Mouse (Mus musculus): ENCODE results near the gene Gm28048.
A peak's percentile ranks its signal among the peaks of the same experiment; 100 is the strongest.

The Gm28048 gene

DNA sequence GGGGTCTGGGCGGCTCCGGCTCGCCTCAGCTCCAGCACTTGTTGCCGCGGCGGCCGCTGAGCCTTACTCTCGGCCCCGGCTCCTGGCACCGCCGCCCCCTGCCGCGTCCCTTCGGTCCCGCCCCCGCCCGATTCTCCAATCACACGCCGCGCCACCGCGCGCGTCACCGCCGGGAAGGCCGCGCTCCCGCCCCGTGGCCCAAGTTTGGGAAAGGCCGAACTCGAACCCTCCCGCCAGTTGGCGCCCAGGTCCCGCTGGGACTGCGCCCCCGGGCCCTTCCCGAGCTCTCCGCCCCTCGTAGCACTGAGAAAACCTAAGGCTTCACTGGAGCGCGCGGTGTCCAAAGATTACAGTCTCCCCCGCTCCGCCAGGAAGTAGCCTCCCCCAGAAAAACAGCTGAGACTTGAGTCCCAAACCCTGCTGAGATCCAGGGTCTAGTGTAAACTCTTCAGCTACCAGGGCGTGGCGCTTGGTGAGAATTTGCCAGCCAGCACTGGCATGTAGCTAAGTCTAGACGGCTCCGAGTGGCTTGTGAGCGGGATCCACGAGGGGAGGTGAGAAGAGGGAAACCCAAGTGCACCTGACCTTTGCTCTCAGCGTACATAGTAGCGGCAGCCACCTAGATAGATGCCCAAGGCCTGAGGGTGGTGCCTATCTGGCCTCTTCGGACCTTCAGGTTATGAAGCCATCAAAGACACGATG lies 122.1 kb downstream of the Gm28048 start:
- peak; percentile 91 for DNase-seq (ENCODE audit: low spot score)

DNA sequence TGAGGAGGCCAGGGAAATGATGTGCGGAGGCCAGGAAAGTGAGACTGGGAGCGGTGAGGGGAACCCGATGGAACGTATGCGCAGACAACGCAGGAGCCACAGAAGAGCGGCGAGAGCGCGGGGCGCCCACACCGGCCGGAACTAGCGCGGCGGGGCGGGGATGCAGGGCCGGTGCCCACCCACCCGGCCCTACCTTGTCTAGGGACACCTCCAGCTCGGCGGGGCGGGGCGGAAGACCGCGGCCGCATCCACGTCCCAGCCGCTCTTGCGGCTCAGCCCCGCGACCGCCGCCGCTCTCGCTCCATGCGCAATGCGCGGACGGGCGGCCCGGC lies 122.6 kb downstream of the Gm28048 start:
- no peak for DNase-seq (ENCODE audit: low spot score)

DNA sequence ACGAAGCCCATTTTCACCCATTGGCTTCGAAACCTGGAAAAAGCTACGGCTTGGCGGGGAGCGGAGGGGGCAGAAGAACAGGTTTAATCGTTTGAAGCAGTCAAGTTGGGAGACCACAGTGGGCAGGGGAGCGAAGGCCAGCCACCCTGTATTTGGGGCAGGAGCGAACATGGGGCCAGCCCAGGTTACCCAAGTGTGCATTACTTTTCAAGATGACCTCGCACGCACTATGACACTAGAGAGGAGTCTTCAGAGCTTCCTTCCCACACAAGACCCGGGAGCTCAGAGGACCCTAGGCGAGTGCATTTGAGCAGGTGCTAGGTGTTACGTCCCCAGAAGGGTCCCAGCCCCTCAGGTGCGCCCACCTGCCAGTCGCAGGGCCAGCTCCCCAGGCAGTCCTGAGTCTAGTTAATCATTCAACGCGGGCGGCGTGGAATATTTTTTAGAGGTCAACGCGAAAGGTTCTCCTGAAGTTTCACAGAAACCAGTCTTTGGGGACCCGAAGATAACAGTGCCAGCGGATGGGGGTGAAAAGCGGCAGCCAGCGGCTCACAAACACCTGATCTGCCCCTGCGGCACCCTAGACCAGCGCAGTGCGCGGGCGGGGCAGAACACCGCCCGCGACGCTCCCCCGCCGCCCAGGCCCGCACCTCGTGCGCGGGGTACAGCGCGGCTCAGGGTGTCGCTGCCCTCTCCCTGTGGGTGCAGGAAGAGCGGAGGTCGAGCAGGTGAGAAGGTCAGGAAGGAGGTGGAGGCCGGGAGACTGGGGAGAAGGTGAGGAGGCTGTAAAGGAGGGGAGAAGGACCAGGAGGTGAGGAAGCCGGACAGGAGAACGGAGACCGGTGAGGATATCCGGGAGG lies 123.2 kb downstream of the Gm28048 start:
- DNase-seq (ENCODE audit: low spot score) = peak; percentile 35

DNA sequence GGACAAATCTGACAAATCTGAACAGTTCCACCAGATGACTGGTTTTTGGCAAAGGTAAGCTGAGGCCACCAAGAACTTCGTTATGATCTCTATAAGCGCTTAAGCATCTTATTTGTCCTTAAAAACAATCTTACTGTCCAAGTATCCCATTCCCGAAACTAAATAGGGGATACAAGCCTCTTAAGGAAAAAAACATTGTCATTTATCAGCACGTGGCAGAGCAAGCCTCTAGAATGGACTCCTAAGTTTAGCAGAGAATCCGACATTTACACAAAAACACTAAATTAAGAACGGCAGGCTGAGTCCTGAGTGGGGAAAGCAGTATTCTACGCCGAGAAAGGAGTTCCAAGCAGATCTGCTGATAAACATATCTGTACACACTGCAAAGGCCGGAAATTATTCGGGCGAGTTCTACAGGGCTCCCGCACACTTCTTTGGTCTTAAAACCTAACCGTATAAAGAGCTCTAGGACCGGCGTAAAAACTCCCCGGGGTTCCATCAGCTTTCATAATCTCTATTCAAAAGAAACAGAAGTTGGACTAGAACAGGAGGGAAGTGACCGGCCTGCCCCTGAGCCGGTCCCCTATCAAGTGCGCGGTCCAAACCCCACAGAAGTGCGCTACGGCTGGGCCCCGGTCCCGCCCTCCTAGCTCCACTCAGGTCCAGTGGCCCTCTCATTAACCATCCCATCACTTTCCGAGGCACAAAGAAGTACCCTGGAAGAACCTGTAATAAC lies 124.0 kb downstream of the Gm28048 start:
- DNase-seq (ENCODE audit: low spot score) = no peak

DNA sequence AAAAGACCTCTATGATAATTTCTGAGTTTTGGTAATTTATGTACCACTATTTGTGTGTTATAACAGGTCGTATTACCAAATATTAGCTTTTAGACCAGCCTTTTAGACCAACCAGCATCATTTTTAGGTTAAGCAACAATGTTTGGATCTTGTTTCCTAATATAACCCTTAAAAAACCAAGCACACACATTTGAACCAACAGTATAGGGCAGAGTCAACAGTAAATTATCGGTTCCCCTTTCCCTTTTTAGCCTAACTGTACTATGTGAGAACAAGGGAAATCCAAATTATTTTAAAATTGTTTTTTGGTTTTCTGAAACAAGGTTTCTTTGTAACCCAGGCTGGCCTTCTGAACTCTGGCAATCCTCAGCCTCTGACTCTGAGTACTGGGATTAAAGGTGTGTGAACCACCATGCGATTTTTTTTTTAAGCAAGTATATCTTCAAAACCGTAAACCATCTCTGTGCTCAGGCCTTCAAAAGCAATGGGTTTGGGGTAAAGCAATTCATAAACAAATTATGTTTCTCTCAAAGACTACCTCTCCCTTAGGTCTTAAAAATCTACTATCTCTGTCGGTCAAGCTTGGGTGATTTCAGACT lies 124.7 kb downstream of the Gm28048 start:
- no peak for DNase-seq (ENCODE audit: low spot score)

DNA sequence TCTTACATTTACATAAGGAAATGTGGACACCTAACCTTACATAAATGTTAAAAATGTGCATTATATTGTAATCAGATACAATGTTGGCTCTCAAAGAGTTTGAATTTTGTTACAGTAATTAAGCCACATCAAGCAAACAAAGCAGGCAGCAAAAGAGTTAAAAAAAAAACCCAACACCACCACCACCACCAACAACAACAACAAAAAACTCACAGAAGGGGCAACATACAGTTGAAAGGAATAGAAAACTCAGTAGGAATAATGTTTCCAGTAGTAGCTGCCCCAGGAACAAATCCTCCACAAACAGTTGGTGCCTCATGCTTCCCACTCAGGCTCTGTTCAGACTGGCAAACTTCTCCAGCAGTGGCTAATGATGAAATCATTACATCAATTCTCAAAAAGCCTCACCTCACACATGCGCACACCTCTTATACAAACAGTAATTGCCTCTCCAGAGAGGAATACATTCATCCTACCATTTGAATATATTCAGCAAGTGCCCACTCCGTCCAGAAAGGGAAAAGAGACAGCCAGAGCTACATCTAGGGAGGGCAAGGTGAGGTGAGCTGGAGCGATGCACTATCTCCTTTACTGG lies 125.4 kb downstream of the Gm28048 start:
- no peak for DNase-seq (ENCODE audit: low spot score)

DNA sequence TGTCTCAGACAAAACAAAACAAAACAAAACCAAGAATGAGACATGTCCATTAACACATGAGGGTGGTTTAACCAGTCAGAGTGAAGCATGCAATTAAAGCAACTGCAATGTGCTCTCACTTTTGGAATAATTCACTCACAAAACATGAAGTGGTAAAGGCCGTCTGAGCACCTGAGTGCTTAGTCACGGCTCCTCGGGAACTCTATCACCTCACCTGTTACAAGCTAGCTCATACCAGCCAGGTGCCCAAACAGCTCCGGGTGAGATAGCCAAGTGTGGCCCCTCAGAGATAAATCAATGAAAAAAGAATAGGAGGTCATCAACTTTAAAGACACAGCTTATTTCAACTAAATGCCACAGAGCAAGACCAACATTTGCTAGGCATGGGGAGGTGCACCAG lies 127.3 kb downstream of the Gm28048 start:
- DNase-seq (ENCODE audit: low spot score) = no peak

DNA sequence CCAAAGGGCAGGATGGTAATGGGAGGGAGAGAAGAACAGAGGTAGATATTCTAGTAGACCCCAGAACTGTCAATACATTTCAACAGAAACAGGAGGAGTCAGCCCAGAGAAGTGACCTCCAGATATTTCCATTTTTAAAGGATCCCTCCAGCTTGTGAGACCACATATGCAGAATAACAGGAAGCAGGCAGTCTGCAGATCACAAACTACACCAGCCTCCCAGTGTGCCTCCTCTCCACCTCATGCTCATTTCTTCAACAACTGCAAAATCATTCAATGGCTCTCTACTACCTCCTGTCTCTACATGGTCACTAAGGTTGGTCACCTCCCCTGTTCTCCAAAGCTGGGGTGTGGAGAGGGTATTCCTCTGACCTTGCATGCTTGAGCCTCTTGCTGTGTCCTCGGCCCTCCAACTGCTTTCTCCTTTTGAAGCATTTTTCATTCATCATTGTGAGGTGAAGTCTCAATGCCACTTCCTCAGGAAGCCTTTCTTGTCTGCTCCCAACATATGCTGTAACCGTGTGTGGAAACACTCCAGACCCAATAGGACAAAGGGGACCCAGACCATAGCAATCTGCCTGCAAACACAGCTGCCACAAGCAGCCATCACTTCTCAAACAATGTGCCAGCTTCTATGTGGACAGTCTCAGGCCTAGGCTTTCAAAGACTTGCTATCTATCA lies 128.3 kb downstream of the Gm28048 start:
- no peak for DNase-seq (ENCODE audit: low spot score)

DNA sequence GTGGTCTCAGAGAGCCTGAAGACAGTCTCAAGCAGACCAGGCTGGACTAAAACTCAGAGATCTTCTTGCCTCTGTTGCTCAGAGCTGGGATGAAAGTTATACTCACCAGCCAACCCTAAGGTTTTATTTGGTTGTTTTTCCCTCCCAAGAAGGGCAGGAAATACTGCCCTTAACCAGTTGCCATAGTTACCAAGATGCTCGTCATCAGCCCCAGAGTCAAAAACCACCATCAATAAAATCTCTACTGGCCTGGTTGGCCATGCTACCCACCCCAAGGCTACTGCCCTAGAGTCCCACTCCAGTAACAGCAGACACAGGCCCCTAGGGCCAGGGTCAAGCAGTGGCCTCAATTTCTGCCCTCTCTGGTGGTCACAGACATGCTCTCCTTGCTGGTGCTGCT lies 129.4 kb downstream of the Gm28048 start:
- DNase-seq (ENCODE audit: low spot score) = no peak

DNA sequence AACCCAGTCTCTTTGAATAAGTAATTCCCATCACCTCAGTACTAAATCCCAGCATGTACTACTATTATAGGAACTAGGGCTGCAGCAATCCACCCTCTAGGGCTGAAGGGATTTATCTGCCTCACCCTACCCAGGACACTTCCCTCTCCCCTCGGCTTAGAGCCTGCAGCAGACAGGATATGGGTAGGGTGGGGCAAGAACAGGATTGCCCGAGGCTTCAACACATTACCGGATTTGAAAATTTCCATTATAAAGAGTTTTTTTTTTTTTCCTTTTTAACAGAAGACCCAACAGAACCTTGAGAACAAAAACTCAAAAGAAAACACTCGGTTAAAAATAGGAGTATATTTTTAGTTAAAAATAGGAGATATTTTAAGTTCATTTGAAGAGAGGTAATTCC lies 130.5 kb downstream of the Gm28048 start:
- DNase-seq (ENCODE audit: low spot score) = no peak

DNA sequence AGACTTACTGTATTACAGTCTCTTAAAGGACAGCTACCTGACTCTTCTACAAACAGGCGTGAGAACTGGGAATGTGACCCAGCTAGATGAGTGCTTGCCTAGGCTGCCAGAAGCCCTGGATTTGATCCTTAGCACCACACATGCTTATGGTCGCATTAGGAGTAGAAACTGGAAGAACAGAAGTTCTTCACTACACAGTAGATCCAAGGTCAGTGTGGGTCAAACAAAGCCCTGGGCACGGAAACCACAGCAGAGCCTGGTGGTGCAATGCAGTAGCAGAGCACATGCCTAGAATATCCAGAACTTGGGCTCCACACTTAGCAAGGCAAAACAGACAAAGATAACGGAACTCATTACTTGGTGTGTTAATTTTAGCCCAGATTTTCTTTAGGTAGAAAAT lies 131.8 kb downstream of the Gm28048 start:
- DNase-seq (ENCODE audit: low spot score) = no peak

DNA sequence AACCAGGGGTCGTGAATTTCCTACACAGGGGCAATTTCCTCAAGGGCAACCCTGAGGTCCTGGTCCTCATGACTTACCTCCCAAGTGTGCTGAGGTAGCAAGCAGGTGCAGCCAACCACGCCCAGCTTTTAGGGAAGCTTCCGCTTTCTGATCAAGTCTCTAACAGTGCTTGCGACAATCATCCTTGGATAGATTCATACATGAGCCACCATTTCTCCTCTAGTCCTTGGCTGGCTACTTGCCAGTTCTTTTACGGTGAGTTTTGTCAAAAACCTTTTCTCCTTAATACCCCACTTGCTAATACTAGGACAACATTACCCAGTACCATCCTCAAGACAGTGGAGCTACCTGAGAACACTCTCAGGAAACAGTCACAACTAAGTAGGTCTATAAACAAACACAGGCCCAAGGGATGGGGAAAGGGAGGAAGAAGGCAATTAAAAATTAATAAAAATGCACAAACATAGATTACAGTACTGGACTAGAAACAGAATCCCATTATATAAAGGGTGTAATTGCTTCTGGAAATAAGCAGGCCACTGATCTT lies 133.2 kb downstream of the Gm28048 start:
- no peak for DNase-seq (ENCODE audit: low spot score)

DNA sequence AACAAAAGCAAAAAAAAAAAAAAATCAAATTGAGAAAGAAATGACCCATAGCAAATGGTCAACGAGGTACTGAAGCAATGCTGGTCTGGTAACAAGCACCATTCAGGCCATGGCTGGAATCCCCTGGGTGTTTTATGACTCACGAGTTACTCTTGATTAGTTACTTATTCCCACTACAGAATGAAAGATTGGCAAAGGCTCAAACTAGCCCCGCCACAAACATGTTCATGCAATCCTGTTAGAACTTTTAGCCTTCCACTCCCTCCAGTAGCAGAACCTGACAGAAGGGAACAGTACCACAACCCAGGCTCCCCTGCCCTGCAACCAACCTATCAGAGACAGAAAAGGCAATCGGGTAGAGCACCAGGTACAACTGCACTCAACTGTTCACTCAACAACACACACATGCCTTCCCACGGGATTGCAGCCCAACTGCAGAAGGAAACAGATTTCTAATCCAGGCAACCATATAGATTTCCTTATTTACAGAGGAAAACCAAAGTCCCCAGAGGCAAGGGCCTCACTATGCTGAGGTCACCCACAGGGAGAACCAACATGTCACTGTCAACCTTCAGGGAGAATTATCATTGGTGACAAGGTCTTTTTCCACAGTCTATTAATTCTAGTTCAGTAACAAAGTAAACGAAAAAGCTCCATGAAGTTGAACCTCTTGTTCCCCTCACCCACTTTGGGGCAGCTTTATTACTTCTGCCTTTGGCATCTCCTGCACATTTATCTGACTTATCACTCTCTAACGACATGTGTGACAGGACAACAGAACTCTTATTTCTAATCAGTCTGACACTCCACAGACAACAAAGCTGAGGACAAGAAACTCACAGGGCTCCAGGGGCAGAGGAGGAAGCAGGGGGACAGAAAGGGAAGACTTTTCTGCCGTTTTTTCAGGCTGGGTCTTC lies 133.9 kb downstream of the Gm28048 start:
- DNase-seq (ENCODE audit: low spot score) = peak; percentile 50

DNA sequence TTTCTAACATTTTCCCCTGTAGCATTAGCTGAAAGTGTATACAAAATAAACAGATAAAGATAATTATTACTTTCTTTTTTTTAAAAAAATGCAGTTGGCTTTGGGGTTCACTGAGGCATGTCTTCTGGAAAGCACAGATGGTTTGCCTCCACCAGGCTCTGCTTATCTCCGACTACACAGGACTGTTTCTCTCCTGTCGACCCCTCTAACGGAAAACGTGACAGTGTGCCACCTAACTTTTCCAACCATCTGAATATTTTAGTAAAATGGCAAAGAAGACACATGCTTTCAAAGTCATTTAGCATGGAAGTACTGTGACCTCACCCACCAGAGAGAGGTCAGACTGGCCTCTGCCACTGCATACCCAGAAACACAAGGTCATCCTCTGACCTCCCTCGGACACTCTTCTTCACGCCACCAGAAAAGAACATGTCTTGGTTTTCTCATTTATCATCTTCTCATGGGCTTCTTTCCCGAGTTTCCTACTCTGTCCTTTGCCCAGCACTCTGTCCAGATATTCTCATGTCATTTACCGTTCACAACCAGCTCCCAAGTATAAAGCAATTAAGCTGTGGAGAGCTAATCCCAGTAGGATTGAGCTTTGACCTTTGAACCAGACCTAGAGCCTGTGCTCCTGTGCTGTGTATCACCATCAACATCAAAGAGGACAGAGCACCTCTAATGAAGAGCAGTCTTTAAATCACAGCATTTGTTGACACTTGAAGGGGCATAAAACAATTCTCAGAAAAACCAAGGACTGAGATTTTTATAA lies 134.7 kb downstream of the Gm28048 start:
- no peak for DNase-seq (ENCODE audit: low spot score)

DNA sequence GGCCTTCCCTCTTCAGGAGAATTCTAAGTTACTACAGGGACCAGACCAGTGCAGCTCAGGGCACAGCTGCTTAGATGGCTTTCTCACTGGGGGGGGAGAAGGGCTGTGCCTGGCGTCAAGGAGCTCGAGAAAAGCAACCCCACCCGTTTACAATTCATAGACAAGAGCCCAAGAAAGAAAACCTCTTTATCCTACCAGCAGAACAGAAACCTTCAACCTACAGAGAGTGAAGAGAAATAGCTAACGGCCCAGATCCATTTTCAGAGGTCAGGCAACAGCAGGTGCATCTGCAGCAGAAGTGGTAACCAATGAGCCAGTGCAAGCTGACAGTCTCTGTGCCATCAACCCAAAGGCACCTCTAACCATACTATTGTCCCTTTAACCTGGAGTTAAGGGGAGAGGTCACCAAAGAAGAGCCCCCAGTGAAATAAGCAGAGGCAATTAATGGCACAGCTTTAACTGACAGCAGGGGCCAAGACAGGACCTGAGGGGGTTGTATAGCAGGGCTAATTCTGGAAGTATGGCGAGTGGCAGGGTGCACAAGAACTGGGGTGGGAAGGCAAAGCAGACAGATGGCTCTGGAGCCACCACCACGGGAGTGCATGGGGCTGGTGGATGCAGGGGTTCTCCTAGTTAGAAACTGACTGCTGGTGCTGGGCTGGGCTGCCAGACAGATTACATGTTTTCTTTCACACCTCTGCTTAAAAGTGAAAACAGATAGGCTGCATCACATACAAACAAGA lies 135.6 kb downstream of the Gm28048 start:
- DNase-seq (ENCODE audit: low spot score) = no peak

DNA sequence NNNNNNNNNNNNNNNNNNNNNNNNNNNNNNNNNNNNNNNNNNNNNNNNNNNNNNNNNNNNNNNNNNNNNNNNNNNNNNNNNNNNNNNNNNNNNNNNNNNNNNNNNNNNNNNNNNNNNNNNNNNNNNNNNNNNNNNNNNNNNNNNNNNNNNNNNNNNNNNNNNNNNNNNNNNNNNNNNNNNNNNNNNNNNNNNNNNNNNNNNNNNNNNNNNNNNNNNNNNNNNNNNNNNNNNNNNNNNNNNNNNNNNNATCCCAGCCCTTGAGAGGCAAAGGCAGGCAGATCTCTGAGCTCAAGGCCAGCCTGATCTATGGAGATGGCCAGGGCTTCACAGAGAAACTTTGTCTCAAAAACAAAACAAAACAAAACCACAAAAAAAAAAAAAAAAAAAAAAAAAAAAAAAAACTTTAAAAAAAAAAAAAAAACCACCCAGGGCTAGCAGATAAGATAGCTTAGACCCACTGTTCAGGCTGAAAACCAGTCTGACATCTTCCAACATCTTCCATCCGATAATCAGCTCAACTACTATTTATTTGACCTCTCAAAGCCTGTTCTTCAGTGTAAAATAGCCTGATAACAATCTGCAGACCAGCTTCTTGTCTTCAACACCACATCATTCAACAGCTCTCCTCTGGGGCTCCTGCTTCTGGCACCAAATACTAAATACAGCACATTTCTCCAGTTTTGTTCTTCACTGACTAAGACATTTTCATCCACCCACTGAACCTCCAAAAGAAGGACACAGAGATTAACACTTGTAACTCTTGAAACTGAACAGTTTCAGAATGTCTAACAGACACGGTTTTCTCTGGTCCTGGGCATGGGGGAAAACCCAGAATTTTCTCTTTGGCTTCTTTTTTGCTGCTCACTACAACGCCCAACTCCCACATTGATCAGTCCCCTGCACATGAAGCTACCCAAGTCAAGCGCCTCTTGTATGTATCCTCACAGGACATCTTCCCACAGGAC lies 136.9 kb downstream of the Gm28048 start:
- no peak for DNase-seq (ENCODE audit: low spot score)

DNA sequence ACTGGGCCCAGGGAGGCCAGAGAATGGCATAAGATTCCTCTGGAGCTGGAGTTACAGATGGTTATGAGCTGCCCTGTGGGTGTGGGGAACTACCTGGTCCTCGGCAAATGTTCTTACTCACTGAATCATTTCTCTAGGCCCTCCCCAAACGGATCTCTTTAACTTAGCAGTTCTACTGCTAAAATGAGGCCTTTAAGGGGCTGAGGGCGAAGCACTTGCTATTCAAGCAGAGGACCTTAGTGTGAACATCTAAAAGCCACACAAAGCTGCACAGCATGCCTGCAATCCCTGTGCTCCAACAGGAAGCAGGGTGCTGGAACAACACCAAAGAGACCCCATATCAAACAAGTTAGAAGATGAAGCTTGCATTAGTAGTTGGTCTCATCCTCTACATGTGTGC lies 142.4 kb downstream of the Gm28048 start:
- no peak for DNase-seq (ENCODE audit: low spot score)

DNA sequence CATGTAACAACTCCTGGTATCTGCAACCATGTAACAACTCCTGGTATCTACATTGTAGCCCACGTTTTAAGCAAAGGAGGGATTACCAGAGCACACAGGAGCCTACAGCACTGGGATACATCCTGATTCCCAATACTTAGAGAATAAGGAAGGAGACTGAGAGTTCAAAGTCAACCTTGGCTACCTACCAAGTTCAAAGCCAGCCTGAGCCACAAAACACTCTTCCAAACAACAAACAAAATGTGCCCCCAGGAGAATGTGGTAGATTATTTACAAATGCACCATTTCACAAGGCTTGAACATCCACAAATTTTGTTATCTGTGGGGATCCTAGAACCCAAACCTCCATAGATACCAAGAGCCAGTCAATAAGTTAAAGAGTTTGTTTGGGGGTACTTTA lies 143.5 kb downstream of the Gm28048 start:
- DNase-seq (ENCODE audit: low spot score) = no peak
